Mouse (Mus musculus): Measurements from ENCODE around the gene Gm17359. TPM values are rescaled to one million over a fixed set of nuclear protein-coding genes. Genes with fewer than 3 reads are reported as not detected.

Gm17359 gene
- polyA plus RNA-seq, 1 experiment from 2014 or later = not detected

DNA sequence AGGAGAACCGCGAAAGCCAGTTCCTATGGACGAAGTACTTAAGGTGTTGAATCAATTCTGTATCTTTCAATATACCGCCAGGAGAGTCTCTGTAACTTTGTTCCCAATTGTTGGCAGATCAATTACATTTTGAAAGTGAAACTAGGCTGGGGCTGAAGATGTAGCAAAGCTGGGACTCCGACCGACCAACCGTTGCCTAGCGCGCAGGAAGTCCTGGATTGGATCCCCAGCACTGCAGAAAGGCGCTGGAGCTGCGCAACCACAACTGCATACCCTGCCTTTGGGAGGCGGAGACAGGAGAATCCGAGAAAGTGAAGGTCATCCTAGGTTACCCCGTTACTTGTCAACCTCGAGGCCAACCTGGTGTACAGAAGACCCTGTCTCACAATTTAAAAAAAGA lies 37.1 kb upstream of the Gm17359 start:
- no peak for ATAC-seq (ENCODE audit: low read depth)
- 77% methylated on average over 15 of the region's 15 CpGs for WGBS (ENCODE audit: insufficient replicate concordance)
- no peak overlapping the region for H3K9ac ChIP-seq (ENCODE audit: low read depth, low read length)
- no peaks in the 10 kb centered on the region for H3K4me1 ChIP-seq (ENCODE audit: control insufficient read depth, low read depth, low read length)
- H3K4me3 ChIP-seq (ENCODE audit: low read depth, low read length) = no peak overlapping the region
- H3K9me3 ChIP-seq (replicated peaks; ENCODE audit: control insufficient read depth, low read length) = no peaks in the 10 kb centered on the region
- H3K4me2 ChIP-seq (ENCODE audit: low read depth, low read length) = no peak overlapping the region
- no peak overlapping the region for H3K27ac ChIP-seq (ENCODE audit: low read length)
- no peaks in the 10 kb centered on the region for H3K27me3 ChIP-seq (ENCODE audit: control insufficient read depth, insufficient read depth, low read depth, low read length)
- no peaks in the 10 kb centered on the region for H3K36me3 ChIP-seq (ENCODE audit: control insufficient read depth, insufficient read depth)

DNA sequence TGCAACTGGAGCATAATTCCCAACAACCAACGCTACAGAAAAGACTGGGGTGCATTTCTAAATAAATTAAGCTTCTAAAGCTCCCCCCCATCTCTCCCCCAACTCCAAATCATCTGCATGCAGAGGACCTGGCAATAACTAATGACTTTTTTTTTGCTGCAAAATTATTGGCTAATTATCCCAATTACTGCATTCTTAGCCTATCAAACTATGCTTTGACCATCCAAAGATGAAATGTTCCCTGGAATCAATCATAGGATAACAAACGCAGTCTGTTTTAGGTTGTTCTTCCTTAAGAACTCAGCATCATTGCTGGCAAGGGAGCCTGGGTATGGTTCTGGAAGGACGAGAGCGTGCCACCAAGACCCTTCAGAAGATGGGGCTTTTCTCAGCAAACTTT lies 27.9 kb upstream of the Gm17359 start:
- no peaks in the 10 kb centered on the region for H3K36me3 ChIP-seq (ENCODE audit: control insufficient read depth, insufficient read depth)
- H3K27me3 ChIP-seq (ENCODE audit: control insufficient read depth, insufficient read depth, low read depth, low read length) = no peaks in the 10 kb centered on the region
- H3K4me1 ChIP-seq (ENCODE audit: control insufficient read depth, low read depth, low read length) = no peaks in the 10 kb centered on the region
- H3K9me3 ChIP-seq (replicated peaks; ENCODE audit: control insufficient read depth, low read length) = no peaks in the 10 kb centered on the region
- no peak overlapping the region for H3K4me3 ChIP-seq (ENCODE audit: low read depth, low read length)
- no peak for ATAC-seq (ENCODE audit: low read depth)
- H3K9ac ChIP-seq (ENCODE audit: low read depth, low read length) = no peak overlapping the region
- H3K4me2 ChIP-seq (ENCODE audit: low read depth, low read length) = no peak overlapping the region
- no peak overlapping the region for H3K27ac ChIP-seq (ENCODE audit: low read length)
- 62% methylated on average over 4 of the region's 4 CpGs for WGBS (ENCODE audit: insufficient replicate concordance)

DNA sequence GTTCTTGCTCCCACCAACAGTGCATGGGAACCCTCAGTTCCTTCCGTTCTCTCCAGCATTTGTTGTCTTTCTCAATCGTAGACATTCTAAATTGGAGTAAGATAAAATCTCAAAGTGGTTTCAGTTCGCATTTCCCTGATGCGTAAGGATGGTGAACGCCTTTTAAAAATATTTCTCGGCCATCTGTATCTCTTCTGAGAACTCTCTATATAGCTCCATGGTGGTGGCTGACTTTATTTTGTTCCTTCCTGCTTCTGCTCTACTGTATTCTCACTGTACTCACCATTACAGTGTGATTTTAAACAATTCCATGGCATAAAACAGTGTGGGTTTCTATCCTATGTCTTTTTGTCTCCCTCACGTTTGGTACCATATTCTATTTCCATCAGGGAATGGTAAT lies 26.3 kb upstream of the Gm17359 start:
- Histone ChIP-seq H3K9me3 (replicated peaks; ENCODE audit: control insufficient read depth, low read length) (no peaks in the 10 kb centered on the region), H3K4me2 (ENCODE audit: low read depth, low read length) (no peak overlapping the region), H3K27me3 (ENCODE audit: control insufficient read depth, insufficient read depth, low read depth, low read length) (no peaks in the 10 kb centered on the region), H3K4me3 (ENCODE audit: low read depth, low read length) (no peak overlapping the region), H3K27ac (ENCODE audit: low read length) (no peak overlapping the region), H3K9ac (ENCODE audit: low read depth, low read length) (no peak overlapping the region), H3K36me3 (ENCODE audit: control insufficient read depth, insufficient read depth) (no peaks in the 10 kb centered on the region), H3K4me1 (ENCODE audit: control insufficient read depth, low read depth, low read length) (no peaks in the 10 kb centered on the region)
- 60% methylated on average over 7 of the region's 7 CpGs for WGBS (ENCODE audit: insufficient replicate concordance)
- no peak for ATAC-seq (ENCODE audit: low read depth)

DNA sequence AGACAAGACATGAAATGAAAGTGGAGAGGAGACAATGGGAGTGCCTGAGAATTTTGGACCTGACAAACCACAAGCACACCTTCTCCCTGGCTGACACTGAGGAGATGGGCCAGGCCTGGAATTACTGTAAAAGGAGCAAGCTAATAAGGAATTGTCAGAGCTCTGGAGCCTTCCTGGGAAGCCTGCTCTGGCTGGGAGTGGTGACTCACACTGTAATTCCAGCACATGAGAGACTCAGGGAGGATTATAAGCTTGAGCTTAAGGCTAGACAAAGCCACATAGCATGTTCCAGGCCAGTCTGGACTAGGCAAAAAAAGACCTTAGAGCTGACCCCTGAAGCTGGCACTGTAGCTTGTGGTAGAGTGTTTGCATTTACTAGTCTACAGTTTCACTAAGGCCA lies 24.6 kb upstream of the Gm17359 start:
- H3K4me2 ChIP-seq (ENCODE audit: low read depth, low read length) = no peak overlapping the region
- H3K9ac ChIP-seq (ENCODE audit: low read depth, low read length) = no peak overlapping the region
- no peaks in the 10 kb centered on the region for H3K4me1 ChIP-seq (ENCODE audit: control insufficient read depth, low read depth, low read length)
- ATAC-seq (ENCODE audit: low read depth) = no peak
- no peak overlapping the region for H3K4me3 ChIP-seq (ENCODE audit: low read depth, low read length)
- no peaks in the 10 kb centered on the region for H3K9me3 ChIP-seq (replicated peaks; ENCODE audit: control insufficient read depth, low read length)
- H3K27me3 ChIP-seq (ENCODE audit: control insufficient read depth, insufficient read depth, low read depth, low read length) = no peaks in the 10 kb centered on the region
- H3K27ac ChIP-seq (ENCODE audit: low read length) = no peak overlapping the region
- no peaks in the 10 kb centered on the region for H3K36me3 ChIP-seq (ENCODE audit: control insufficient read depth, insufficient read depth)

DNA sequence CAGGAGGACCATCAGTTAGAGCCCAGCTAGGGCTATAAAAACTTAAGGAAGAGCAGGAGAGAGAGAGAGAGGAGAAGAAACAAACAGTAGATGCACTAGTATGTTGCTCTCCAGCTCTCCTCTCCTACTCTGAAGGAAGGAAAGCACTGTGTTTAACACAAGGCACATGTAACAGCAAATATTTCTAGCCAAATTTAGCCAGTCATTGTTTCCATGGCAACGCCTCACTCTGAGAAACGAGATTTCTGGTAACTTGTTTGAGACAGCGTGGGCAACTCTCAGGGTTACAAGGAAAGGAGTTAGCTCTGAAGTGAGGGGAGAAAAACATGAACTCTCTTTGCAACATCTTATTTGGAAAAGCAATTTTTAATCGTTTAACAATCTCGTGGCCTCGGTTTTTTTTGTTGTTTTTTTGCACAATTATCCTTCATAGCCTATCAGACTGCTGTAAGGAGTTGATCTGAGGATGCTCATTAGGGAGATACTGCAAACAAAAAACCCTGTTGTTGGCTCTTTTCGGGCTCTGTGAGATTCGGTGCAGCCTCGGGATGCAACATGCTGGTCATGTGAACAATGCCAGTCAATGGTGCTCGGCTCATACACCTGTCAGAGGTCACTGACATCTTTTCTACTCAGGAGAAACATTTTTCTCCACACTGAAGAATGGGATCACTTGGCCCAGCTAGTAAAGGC lies 22.3 kb upstream of the Gm17359 start:
- WGBS (ENCODE audit: insufficient replicate concordance) = 48% methylated on average over 10 of the region's 10 CpGs
- Histone ChIP-seq H3K9me3 (replicated peaks; ENCODE audit: control insufficient read depth, low read length) (no peaks in the 10 kb centered on the region), H3K4me1 (ENCODE audit: control insufficient read depth, low read depth, low read length) (no peaks in the 10 kb centered on the region), H3K36me3 (ENCODE audit: control insufficient read depth, insufficient read depth) (no peaks in the 10 kb centered on the region), H3K4me3 (ENCODE audit: low read depth, low read length) (no peak overlapping the region), H3K4me2 (ENCODE audit: low read depth, low read length) (no peak overlapping the region), H3K9ac (ENCODE audit: low read depth, low read length) (no peak overlapping the region), H3K27ac (ENCODE audit: low read length) (no peak overlapping the region), H3K27me3 (ENCODE audit: control insufficient read depth, insufficient read depth, low read depth, low read length) (no peaks in the 10 kb centered on the region)
- ATAC-seq (ENCODE audit: low read depth) = no peak

DNA sequence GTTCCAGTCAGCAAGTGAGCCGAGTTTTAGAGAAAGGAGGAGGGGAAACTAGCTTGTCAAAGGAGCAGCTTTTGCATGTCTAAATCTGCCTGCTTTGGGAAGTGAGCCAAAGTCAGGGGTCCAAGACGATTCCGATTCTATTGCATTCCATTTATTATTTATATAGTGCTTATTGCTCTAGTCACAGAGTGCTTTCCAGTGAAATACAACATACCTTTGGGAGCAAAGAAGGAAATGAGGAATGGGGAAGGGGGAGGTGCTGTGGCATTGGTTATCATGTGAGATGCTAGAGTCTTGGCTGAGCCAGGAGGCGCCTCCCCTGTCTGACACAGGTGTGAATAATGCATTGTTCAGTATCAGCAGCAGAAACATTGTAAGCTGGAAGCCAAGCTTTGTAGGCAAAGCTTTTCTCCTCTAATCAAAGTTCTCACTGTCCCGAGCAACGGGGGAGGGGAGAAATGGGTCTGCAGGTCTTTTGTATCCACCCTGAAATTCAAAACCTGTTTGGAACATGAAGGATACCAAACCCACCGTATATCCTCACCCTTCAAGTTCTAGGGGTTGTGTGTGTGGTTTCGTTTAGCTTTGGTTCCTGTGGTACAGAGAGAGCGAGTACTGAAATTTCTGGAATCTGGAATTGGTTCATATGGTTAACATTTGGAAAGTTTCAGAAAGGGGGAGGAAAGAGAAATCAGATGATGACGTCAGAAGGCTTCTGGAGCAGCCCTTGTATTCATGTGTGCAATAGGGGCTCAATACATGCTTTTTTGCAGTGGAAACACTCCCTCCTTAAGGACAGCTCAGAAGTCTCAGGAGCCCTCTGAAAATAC lies 11.5 kb upstream of the Gm17359 start:
- Histone ChIP-seq H3K36me3 (ENCODE audit: control insufficient read depth, insufficient read depth) (no peaks in the 10 kb centered on the region), H3K4me3 (ENCODE audit: low read depth, low read length) (no peak overlapping the region), H3K27me3 (ENCODE audit: control insufficient read depth, insufficient read depth, low read depth, low read length) (no peaks in the 10 kb centered on the region), H3K9ac (ENCODE audit: low read depth, low read length) (no peak overlapping the region), H3K9me3 (replicated peaks; ENCODE audit: control insufficient read depth, low read length) (no peaks in the 10 kb centered on the region), H3K4me1 (ENCODE audit: control insufficient read depth, low read depth, low read length) (no peaks in the 10 kb centered on the region), H3K27ac (ENCODE audit: low read length) (no peak overlapping the region), H3K4me2 (ENCODE audit: low read depth, low read length) (no peak overlapping the region)
- ATAC-seq (ENCODE audit: low read depth) = no peak
- 42% methylated on average over 10 of the region's 10 CpGs for WGBS (ENCODE audit: insufficient replicate concordance)

DNA sequence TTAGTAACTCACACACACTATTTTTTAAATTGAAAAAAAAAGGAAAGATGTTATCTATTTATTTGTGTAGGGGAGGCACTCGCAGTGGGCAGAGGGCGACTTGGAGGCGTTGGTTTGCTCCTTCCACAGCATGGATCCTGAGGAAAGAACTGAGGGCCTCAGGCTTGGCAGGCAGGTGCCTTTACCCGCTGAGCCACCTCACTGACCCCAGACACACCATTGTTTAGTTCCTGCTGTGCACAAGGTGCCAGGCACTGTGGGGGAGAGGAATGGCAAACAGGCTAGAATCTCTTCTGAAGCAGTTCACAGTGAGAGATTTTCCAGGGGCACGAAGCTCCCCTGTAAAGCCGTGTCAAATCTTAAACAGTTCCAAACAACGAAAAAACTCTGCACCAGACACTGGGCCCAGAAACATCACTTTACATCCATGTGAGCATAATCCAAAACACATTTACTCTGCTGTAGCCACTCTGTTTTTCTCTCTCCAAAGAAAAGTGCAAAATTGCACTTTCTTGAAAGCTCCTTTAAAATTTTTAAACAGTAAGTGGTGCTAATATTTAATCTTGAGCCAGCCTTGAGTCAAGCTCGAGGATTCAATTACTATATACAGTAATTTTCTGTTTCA lies 6.7 kb upstream of the Gm17359 start:
- no peaks in the 10 kb centered on the region; the same call in 1 of the 2 replicates for H3K27me3 ChIP-seq (ENCODE audit: control insufficient read depth, insufficient read depth, low read depth, low read length)
- no peak overlapping the region for H3K4me2 ChIP-seq (ENCODE audit: low read depth, low read length)
- H3K4me3 ChIP-seq (ENCODE audit: low read depth, low read length) = no peak overlapping the region
- WGBS (ENCODE audit: insufficient replicate concordance) = 39% methylated on average over 8 of the region's 8 CpGs
- H3K27ac ChIP-seq (ENCODE audit: low read length) = no peak overlapping the region
- H3K9me3 ChIP-seq (replicated peaks; ENCODE audit: control insufficient read depth, low read length) = no peaks in the 10 kb centered on the region
- no peaks in the 10 kb centered on the region for H3K4me1 ChIP-seq (ENCODE audit: control insufficient read depth, low read depth, low read length)
- no peak overlapping the region for H3K9ac ChIP-seq (ENCODE audit: low read depth, low read length)
- ATAC-seq (ENCODE audit: low read depth) = no peak
- no peaks in the 10 kb centered on the region for H3K36me3 ChIP-seq (ENCODE audit: control insufficient read depth, insufficient read depth)

DNA sequence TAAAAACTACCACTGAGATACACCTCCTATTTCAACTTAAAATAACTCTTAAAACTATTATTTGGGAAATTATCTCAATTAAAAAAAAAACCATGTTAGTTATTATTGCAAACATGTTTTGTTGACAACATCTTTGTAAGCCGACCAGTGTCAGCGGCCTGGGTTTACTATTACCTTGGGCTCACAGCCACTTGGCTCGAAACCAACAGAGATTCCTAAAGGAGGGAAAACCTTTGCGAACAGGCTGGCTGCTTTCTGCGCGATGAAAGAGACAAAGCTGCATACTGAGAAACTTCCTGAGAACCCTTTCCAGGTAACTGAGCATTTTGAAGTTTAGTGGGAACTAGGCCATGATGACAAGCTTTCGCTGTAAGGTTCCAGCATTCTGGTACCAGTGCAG lies 3.4 kb upstream of the Gm17359 start:
- Histone ChIP-seq H3K9me3 (replicated peaks; ENCODE audit: control insufficient read depth, low read length) (no peaks in the 10 kb centered on the region), H3K4me2 (ENCODE audit: low read depth, low read length) (no peak overlapping the region), H3K4me1 (ENCODE audit: control insufficient read depth, low read depth, low read length) (no peaks in the 10 kb centered on the region), H3K9ac (ENCODE audit: low read depth, low read length) (no peak overlapping the region), H3K36me3 (ENCODE audit: control insufficient read depth, insufficient read depth) (no peaks in the 10 kb centered on the region), H3K4me3 (ENCODE audit: low read depth, low read length) (no peak overlapping the region), H3K27ac (ENCODE audit: low read length) (no peak overlapping the region), H3K27me3 (ENCODE audit: control insufficient read depth, insufficient read depth, low read depth, low read length) (no peaks in the 10 kb centered on the region; the same call in 1 of the 2 replicates)
- 77% methylated on average over 7 of the region's 7 CpGs for WGBS (ENCODE audit: insufficient replicate concordance)
- ATAC-seq (ENCODE audit: low read depth) = no peak

DNA sequence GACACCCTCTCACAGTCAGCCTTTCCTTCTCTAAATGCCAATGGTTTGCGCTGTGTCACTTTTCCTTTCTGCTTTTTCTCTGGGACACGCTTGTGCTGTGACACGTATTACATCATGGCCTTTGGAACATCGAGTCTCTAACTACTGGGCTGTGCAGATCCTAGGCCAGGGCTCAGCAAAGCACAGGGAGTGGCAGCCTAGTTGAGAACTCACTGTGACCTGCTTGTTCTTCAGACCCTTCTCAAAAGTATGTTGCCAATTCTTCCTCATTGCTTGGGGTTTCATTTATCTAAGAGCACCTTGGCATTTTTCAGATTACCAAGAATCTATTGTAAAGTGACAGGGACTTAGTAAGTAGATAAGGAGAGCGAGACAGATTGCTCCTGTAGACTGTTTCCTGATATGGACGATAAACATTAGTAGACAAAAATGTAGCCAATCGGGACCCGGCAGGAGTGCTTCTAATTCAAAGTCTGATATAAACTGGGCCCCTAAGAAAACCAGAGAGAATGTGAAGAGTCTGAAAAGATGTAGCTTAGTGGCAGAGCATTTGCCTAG lies 2.7 kb upstream of the Gm17359 start:
- H3K4me2 ChIP-seq (ENCODE audit: low read depth, low read length) = no peak overlapping the region
- 44% methylated on average over 8 of the region's 8 CpGs for WGBS (ENCODE audit: insufficient replicate concordance)
- no peaks in the 10 kb centered on the region for H3K4me1 ChIP-seq (ENCODE audit: control insufficient read depth, low read depth, low read length)
- H3K4me3 ChIP-seq (ENCODE audit: low read depth, low read length) = no peak overlapping the region
- no peaks in the 10 kb centered on the region for H3K36me3 ChIP-seq (ENCODE audit: control insufficient read depth, insufficient read depth)
- no peak overlapping the region for H3K27ac ChIP-seq (ENCODE audit: low read length)
- no peaks in the 10 kb centered on the region for H3K9me3 ChIP-seq (replicated peaks; ENCODE audit: control insufficient read depth, low read length)
- no peak overlapping the region for H3K9ac ChIP-seq (ENCODE audit: low read depth, low read length)
- ATAC-seq (ENCODE audit: low read depth) = no peak
- no peaks in the 10 kb centered on the region; the same call in 1 of the 2 replicates for H3K27me3 ChIP-seq (ENCODE audit: control insufficient read depth, insufficient read depth, low read depth, low read length)
